ENCODE assay signal across 33 mouse cellular contexts in genomic region chr19:12801046-12801445, GRCm38 (mm10). TPM values are rescaled to one million over a fixed set of nuclear protein-coding genes. Genes with fewer than 3 reads are reported as not detected.
DNase-seq lines count a peak whose midpoint lies in the region; ATAC-seq and TF ChIP-seq lines count a peak whose summit lies in the region.
"Had no signal": no experiment of that assay in that cellular context is flagged by ENCODE, and none has a peak within 500 bp of the region (broad histone marks: within the 10 kb centered on the region; RNA-seq: fewer than 3 reads in every experiment).

No protein-coding gene starts in this region.

- dilution Hi-C loops in CH12.LX (cut with MboI; ENCODE audit: extremely low pct_ligation_motif_present, extremely low pct_unique_long_range_greater_than_20kb, low sequenced_read_pairs): no loop called here

- H3K27me3 ChIP-seq in CH12.LX (replicated peaks): no peaks in the 10 kb centered on the region
- H3K27me3 ChIP-seq in intestine, postnatal 0 days (replicated peaks; ENCODE audit: control insufficient read depth, insufficient read depth, low read length): no peaks in the 10 kb centered on the region
- no peaks in the 10 kb centered on the region for H3K27me3 ChIP-seq in midbrain, embryonic 13.5 days
- H3K27me3 ChIP-seq: embryonic facial prominence, embryonic 12.5 days; forebrain, embryonic 13.5 days; heart, embryonic 13.5 days had no signal

- in situ Hi-C loops in CH12.LX (cut with MboI; ENCODE audit: low pct_ligation_motif_present, low pct_unique_long_range_greater_than_20kb, low sequenced_read_pairs): loop anchor here (10.0 kb wide), 1 partner anchor 226 kb away; no protein-coding TSS in a partner anchor

- H3K9ac ChIP-seq in CH12.LX (ENCODE audit: insufficient read depth, low read depth): peak overlapping the region; percentile 64
- H3K9ac ChIP-seq in intestine, postnatal 0 days (ENCODE audit: low read depth, low read length): no peak overlapping the region
- H3K9ac ChIP-seq in midbrain, embryonic 13.5 days (replicated peaks): no peak overlapping the region
- H3K9ac ChIP-seq: embryonic facial prominence, embryonic 12.5 days; forebrain, embryonic 13.5 days; heart, embryonic 13.5 days had no signal

- peak; percentile 91 for TF ChIP-seq EP300 in CH12.LX (IDR thresholded peaks at IDR 0.05; ENCODE audit: low read length)

- peaks cover 2 to 17% of the 10 kb centered on the region in 2 experiments for H3K4me1 ChIP-seq in CH12.LX (ENCODE audit: control insufficient read depth in 1 of 2, insufficient read depth in 2 of 2)
- H3K4me1 ChIP-seq in intestine, postnatal 0 days (replicated peaks; ENCODE audit: control insufficient read depth, insufficient read depth, low read length): no peaks in the 10 kb centered on the region; the same call in 1 of the 2 replicates
- peaks cover 5% of the 10 kb centered on the region; the same call in 1 of the 2 replicates for H3K4me1 ChIP-seq in midbrain, embryonic 13.5 days (replicated peaks)
- H3K4me1 ChIP-seq: embryonic facial prominence, embryonic 12.5 days; forebrain, embryonic 13.5 days had no signal

- ATAC-seq in common myeloid progenitor, adult 5-6 weeks (replicated peaks; ENCODE audit: low read depth, poor library complexity, severe bottlenecking): peak; percentile 23; the same call in 1 of the 2 replicates
- peak; percentile 61 for ATAC-seq in monocyte, adult 5-6 weeks (replicated peaks; ENCODE audit: insufficient number of reproducible peaks, low FRiP score, low TSS enrichment, poor library complexity, severe bottlenecking)
- ATAC-seq in intestine, postnatal 0 days: no peak
- ATAC-seq in midbrain, embryonic 13.5 days: no peak
- ATAC-seq: forebrain, embryonic 13.5 days; midbrain, embryonic 16.5 days had no signal

- H3K4me2 ChIP-seq in CH12.LX (ENCODE audit: insufficient read depth, low read depth, poor library complexity, severe bottlenecking): peak overlapping the region; percentile 65
- H3K4me2 ChIP-seq in intestine, postnatal 0 days (replicated peaks; ENCODE audit: low read depth): no peak overlapping the region
- H3K4me2 ChIP-seq in midbrain, embryonic 13.5 days (replicated peaks): no peak overlapping the region
- H3K4me2 ChIP-seq: embryonic facial prominence, embryonic 12.5 days; forebrain, embryonic 13.5 days; heart, embryonic 13.5 days had no signal

- no peak for TF ChIP-seq RAD21 in CH12.LX (IDR thresholded peaks at IDR 0.05; ENCODE audit: low read depth, low read length)

- no peak for TF ChIP-seq CTCF in CH12.LX (conservative IDR thresholded peaks at IDR 0.05 in 1 of 2, IDR thresholded peaks at IDR 0.05 in 1 of 2; ENCODE audit: low read depth in 2 of 2, low read length in 2 of 2)
- no peak for TF ChIP-seq CTCF in intestine, postnatal 0 days (IDR thresholded peaks at IDR 0.05; ENCODE audit: low read depth)

- 68% methylated on average over 3 of the region's 3 CpGs for WGBS in intestine, postnatal 0 days
- 82% methylated on average over 3 of the region's 3 CpGs for WGBS in midbrain, embryonic 13.5 days

- peak overlapping the region; percentile 86 for H3K27ac ChIP-seq in CH12.LX (ENCODE audit: insufficient read depth, low read depth)
- no peak overlapping the region for H3K27ac ChIP-seq in intestine, postnatal 0 days (ENCODE audit: low read depth, low read length)
- no peak overlapping the region for H3K27ac ChIP-seq in midbrain, embryonic 13.5 days
- H3K27ac ChIP-seq: embryonic facial prominence, embryonic 12.5 days; forebrain, embryonic 13.5 days; heart, embryonic 13.5 days; layer of hippocampus, adult 2 months had no signal

- DNase-seq in lung, postnatal 36 days: peak; percentile 42
- DNase-seq in lung, adult 18-20 months: no peak
- peak; percentile 86 for DNase-seq in CH12.LX (ENCODE audit: extremely low read depth)
- DNase-seq in left cerebral cortex, postnatal 10 days (ENCODE audit: extremely low spot score in 1 of 2, low spot score in 2 of 2): no peak
- DNase-seq: adrenal gland, adult 8-10 months; cerebellum, adult 11 months; cerebellum, postnatal 10 days; gastrocnemius, postnatal 10 days; heart, postnatal 14 days; kidney, adult 2 months; kidney, postnatal 10 days; lung, postnatal 10 days; right cerebral cortex, postnatal 4 days; thymus, postnatal 14 days had no signal

- peak overlapping the region; percentile 40 to 85 (median 54) for H3K4me3 ChIP-seq in CH12.LX (replicated peaks in 1 of 3; ENCODE audit: low read depth in 2 of 3, low read length in 2 of 3, poor library complexity in 1 of 3)
- no peak overlapping the region for H3K4me3 ChIP-seq in intestine, postnatal 0 days (ENCODE audit: low read depth, low read length)
- no peak overlapping the region for H3K4me3 ChIP-seq in midbrain, embryonic 13.5 days (replicated peaks)
- H3K4me3 ChIP-seq: embryonic facial prominence, embryonic 12.5 days; forebrain, embryonic 13.5 days; heart, embryonic 13.5 days; layer of hippocampus, adult 2 months had no signal

- no peaks in the 10 kb centered on the region for H3K9me3 ChIP-seq in CH12.LX (replicated peaks; ENCODE audit: low read length)
- no peaks in the 10 kb centered on the region for H3K9me3 ChIP-seq in intestine, postnatal 0 days (ENCODE audit: control insufficient read depth)
- no peaks in the 10 kb centered on the region for H3K9me3 ChIP-seq in midbrain, embryonic 13.5 days
- H3K9me3 ChIP-seq: embryonic facial prominence, embryonic 12.5 days; forebrain, embryonic 13.5 days; G1E; heart, embryonic 13.5 days had no signal

- intact Hi-C loops in left cerebral cortex, postnatal 10 days (cut with DNase I): no loop called here

- H3K36me3 ChIP-seq in CH12.LX (replicated peaks in 1 of 2; ENCODE audit: control insufficient read depth in 1 of 2, insufficient read depth in 1 of 2, low read length in 1 of 2): peaks cover under 1 to 16% of the 10 kb centered on the region in 2 experiments
- H3K36me3 ChIP-seq in intestine, postnatal 0 days (ENCODE audit: control insufficient read depth, insufficient read depth): no peaks in the 10 kb centered on the region
- no peaks in the 10 kb centered on the region for H3K36me3 ChIP-seq in midbrain, embryonic 13.5 days
- H3K36me3 ChIP-seq: embryonic facial prominence, embryonic 12.5 days; G1E; heart, embryonic 13.5 days had no signal

- TF ChIP-seq POLR2A in CH12.LX (IDR thresholded peaks at IDR 0.05; ENCODE audit: low read depth, low read length): no peak

- H3K79me2 ChIP-seq in CH12.LX (replicated peaks; ENCODE audit: control insufficient read depth, extremely low read depth, insufficient read depth, poor library complexity, severe bottlenecking): peaks cover 23% of the 10 kb centered on the region

TF ChIP-seq in CH12.LX, 34 proteins besides CTCF, POLR2A, EP300 and RAD21 (continues in another document):
- TF ChIP-seq MAZ (IDR thresholded peaks at IDR 0.05; ENCODE audit: low read depth, low read length) (no peak), SIN3A (IDR thresholded peaks at IDR 0.05; ENCODE audit: low read length) (no peak), CHD1 (IDR thresholded peaks at IDR 0.05; ENCODE audit: low read depth, low read length) (no peak), MEF2A (IDR thresholded peaks at IDR 0.05; ENCODE audit: borderline replicate concordance, low read depth, low read length) (peak; percentile 52; the same call in 1 of the 2 replicates)

RNA-seq across cellular contexts. Expression of gene Lpxn, which starts 5.1 kb away (rescaled TPM):
- total RNA-seq in CH12.LX (2012; rRNA removed) (39.2 and 43.0 TPM in 2 replicates), CH12.LX (2014; rRNA removed) (140 and 149 TPM in 2 replicates)
- polyA plus RNA-seq in CH12.LX (2012; ENCODE audit: insufficient read length, low read depth): 61.6 and 66.4 TPM in 2 replicates
- 1.6 and 4.3 TPM in 2 replicates for total RNA-seq in common myeloid progenitor, adult 5-6 weeks (2017)
- total RNA-seq in monocyte, adult 5-6 weeks (2017): 25.8 to 41.6 TPM (median 26.1 TPM) in 3 replicates
- polyA plus RNA-seq in intestine, postnatal 0 days (2015; fragmentation: Nextera tagmentation; extraction: Ambion mirVana): 1.7 and 1.9 TPM in 2 replicates
- total RNA-seq in left cerebral cortex, postnatal 10 days (2021): 1 to 10 TPM; 1.1 to 1.5 TPM
- 0.89 and 1.3 TPM in 2 replicates for polyA plus RNA-seq in midbrain, embryonic 13.5 days (2015; fragmentation: Nextera tagmentation; extraction: Ambion mirVana)

RNA-seq across cellular contexts. Expression of gene Zfp91, which starts 5.1 kb away (rescaled TPM):
- total RNA-seq in CH12.LX (2012; rRNA removed) (19.3 and 25.5 TPM in 2 replicates), CH12.LX (2014; rRNA removed) (44.8 and 49.2 TPM in 2 replicates)
- 44.7 and 46.4 TPM in 2 replicates for polyA plus RNA-seq in CH12.LX (2012; ENCODE audit: insufficient read length, low read depth)
- 124 and 125 TPM in 2 replicates for total RNA-seq in common myeloid progenitor, adult 5-6 weeks (2017)
- 101 to 112 TPM (median 106 TPM) in 3 replicates for total RNA-seq in monocyte, adult 5-6 weeks (2017)
- polyA plus RNA-seq in intestine, postnatal 0 days (2015; fragmentation: Nextera tagmentation; extraction: Ambion mirVana): 13.6 and 15.1 TPM in 2 replicates
- total RNA-seq in left cerebral cortex, postnatal 10 days (2021): 10 to 100 TPM; 73.3 to 74.1 TPM
- 15.9 and 17.1 TPM in 2 replicates for polyA plus RNA-seq in midbrain, embryonic 13.5 days (2015; fragmentation: Nextera tagmentation; extraction: Ambion mirVana)

RNA-seq across cellular contexts. Expression of gene Cntf, which starts 35.6 kb away (rescaled TPM):
- total RNA-seq in CH12.LX (2012; rRNA removed) (1.6 and 1.7 TPM in 2 replicates), CH12.LX (2014; rRNA removed) (2.2 and 2.4 TPM in 2 replicates)
- 2.4 and 3.6 TPM in 2 replicates for polyA plus RNA-seq in CH12.LX (2012; ENCODE audit: insufficient read length, low read depth)
- total RNA-seq in common myeloid progenitor, adult 5-6 weeks (2017): 2.2 and 4.0 TPM in 2 replicates
- 2.2 to 4.7 TPM (median 3.5 TPM) in 3 replicates for total RNA-seq in monocyte, adult 5-6 weeks (2017)
- 0.93 and 1.1 TPM in 2 replicates for polyA plus RNA-seq in intestine, postnatal 0 days (2015; fragmentation: Nextera tagmentation; extraction: Ambion mirVana)
- 1 to 10 TPM; 1.2 to 2.6 TPM for total RNA-seq in left cerebral cortex, postnatal 10 days (2021)
- polyA plus RNA-seq in midbrain, embryonic 13.5 days (2015; fragmentation: Nextera tagmentation; extraction: Ambion mirVana): 2.0 and 3.1 TPM in 2 replicates

RNA-seq across cellular contexts. Expression of gene Gm5244, which starts 45.4 kb away (rescaled TPM):
- total RNA-seq in CH12.LX (2012; rRNA removed): not detected in 2 replicates
- total RNA-seq in CH12.LX (2014; rRNA removed): not detected in 2 replicates
- polyA plus RNA-seq in CH12.LX (2012; ENCODE audit: insufficient read length, low read depth): not detected in 2 replicates
- not detected in 2 replicates for total RNA-seq in common myeloid progenitor, adult 5-6 weeks (2017)
- 1.4 to 4.1 TPM in 2 of 3 replicates, not detected in the other for total RNA-seq in monocyte, adult 5-6 weeks (2017)
- not detected in 2 replicates for polyA plus RNA-seq in intestine, postnatal 0 days (2015; fragmentation: Nextera tagmentation; extraction: Ambion mirVana)
- total RNA-seq in left cerebral cortex, postnatal 10 days (2021): not detected
- not detected in 2 replicates for polyA plus RNA-seq in midbrain, embryonic 13.5 days (2015; fragmentation: Nextera tagmentation; extraction: Ambion mirVana)
- total RNA-seq: adrenal gland, adult 8-10 months; G1E; gastrocnemius, postnatal 10 days; heart, adult 18-20 months; heart, postnatal 14 days; layer of hippocampus, adult 2 months; layer of hippocampus, postnatal 25 days; liver, adult 2 months had no signal
- polyA plus RNA-seq: brain, embryonic 14.5 days; embryonic facial prominence, embryonic 12.5 days; forebrain, embryonic 13.5 days; G1E; heart, embryonic 13.5 days; hindbrain, embryonic 11.5 days; kidney, adult 2 months; limb, embryonic 11.5 days; liver, adult 2 months; liver, embryonic 16.5 days; midbrain, embryonic 16.5 days; neural tube, embryonic 14.5 days; stomach, embryonic 14.5 days had no signal

RNA-seq across cellular contexts. Expression of gene Olfr1444, which starts 56.0 kb away (rescaled TPM):
- not detected in 2 replicates for total RNA-seq in CH12.LX (2012; rRNA removed)
- total RNA-seq in CH12.LX (2014; rRNA removed): not detected in 2 replicates
- not detected in 2 replicates for polyA plus RNA-seq in CH12.LX (2012; ENCODE audit: insufficient read length, low read depth)
- not detected in 2 replicates for total RNA-seq in common myeloid progenitor, adult 5-6 weeks (2017)
- not detected in 3 replicates for total RNA-seq in monocyte, adult 5-6 weeks (2017)
- polyA plus RNA-seq in intestine, postnatal 0 days (2015; fragmentation: Nextera tagmentation; extraction: Ambion mirVana): not detected in 2 replicates
- total RNA-seq in left cerebral cortex, postnatal 10 days (2021): not detected
- not detected in 2 replicates for polyA plus RNA-seq in midbrain, embryonic 13.5 days (2015; fragmentation: Nextera tagmentation; extraction: Ambion mirVana)
- total RNA-seq: adrenal gland, adult 8-10 months; gastrocnemius, postnatal 10 days; heart, adult 18-20 months; heart, postnatal 14 days; layer of hippocampus, adult 2 months; layer of hippocampus, postnatal 25 days; liver, adult 2 months had no signal
- polyA plus RNA-seq: brain, embryonic 14.5 days; embryonic facial prominence, embryonic 12.5 days; forebrain, embryonic 13.5 days; G1E; heart, embryonic 13.5 days; hindbrain, embryonic 11.5 days; kidney, adult 2 months; limb, embryonic 11.5 days; liver, adult 2 months; liver, embryonic 16.5 days; midbrain, embryonic 16.5 days; neural tube, embryonic 14.5 days; stomach, embryonic 14.5 days had no signal

Comparison
In these comparisons a context has a peak if more than half of its experiments do, and no peak if none do; other contexts are left out.
1. DNase-seq: peak in lung, postnatal 36 days (single experiment) and CH12.LX (single experiment); none in lung, adult 18-20 months (0 of 2) and left cerebral cortex, postnatal 10 days (0 of 2).
2. H3K4me3 ChIP-seq: peak in CH12.LX (3 of 3); none in intestine, postnatal 0 days (single experiment) and midbrain, embryonic 13.5 days (single experiment).
3. ATAC-seq: peak in common myeloid progenitor, adult 5-6 weeks (single experiment) and monocyte, adult 5-6 weeks (single experiment); none in intestine, postnatal 0 days (single experiment) and midbrain, embryonic 13.5 days (single experiment).